Mouse (Mus musculus) brain, embryonic 14.5 days (tissue): ENCODE measurements around the gene Aif1.

Experiments used
- CTCF ChIP-seq: fragments of 200-500 bp; IDR thresholded peaks from 2 replicates; pipeline ENCODE4 v1.5.1; 2012; ENCODE audit warnings: inconsistent platforms, mild to moderate bottlenecking, moderate library complexity, borderline replicate concordance; ENCODE audit not compliant: insufficient read depth, insufficient read length; ENCODE audit errors: extremely low read depth
- POLR2A ChIP-seq: fragments of 200-500 bp; IDR thresholded peaks from 2 replicates; pipeline ENCODE4 v1.6.1; 2012; ENCODE audit warnings: mild to moderate bottlenecking, inconsistent platforms, borderline replicate concordance; ENCODE audit not compliant: poor library complexity, insufficient read depth, insufficient read length, severe bottlenecking; ENCODE audit errors: extremely low read depth

DNA sequence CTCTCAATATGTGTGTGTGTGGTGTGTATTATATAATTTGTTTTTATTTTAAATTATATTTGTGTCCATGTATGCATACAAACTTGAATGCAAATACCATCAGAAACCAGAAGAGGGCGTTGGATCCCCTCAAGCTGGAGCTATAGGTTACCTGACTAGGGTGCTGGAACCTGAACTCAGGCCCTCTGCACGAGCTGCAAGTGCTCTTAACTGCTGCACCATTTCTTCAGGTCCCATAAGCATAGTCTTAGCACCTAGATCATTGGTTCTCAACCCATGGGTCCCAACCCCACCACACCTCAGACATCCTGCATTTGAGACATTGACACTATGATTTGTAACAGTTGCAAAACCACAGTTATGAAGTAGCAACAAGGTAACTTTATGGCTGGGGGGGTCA is 15.9 kb upstream of the Aif1 start:
- TF ChIP-seq POLR2A, result no peak
- TF ChIP-seq CTCF, result no peak
